Mouse (Mus musculus) megakaryocyte, embryonic 14.5 days (primary cell): ENCODE data around the gene Zbtb3.

Experiments
- FLI1 ChIP-seq: IDR thresholded peaks from 2 replicates; pipeline ENCODE4 v1.6.1; 2012; ENCODE audit warnings: low read length, inconsistent platforms, mixed read lengths
- GATA1 ChIP-seq: IDR thresholded peaks from 3 replicates; pipeline ENCODE4 v1.6.1; 2012; ENCODE audit warnings: mixed read lengths, low read length, inconsistent platforms, borderline replicate concordance

DNA sequence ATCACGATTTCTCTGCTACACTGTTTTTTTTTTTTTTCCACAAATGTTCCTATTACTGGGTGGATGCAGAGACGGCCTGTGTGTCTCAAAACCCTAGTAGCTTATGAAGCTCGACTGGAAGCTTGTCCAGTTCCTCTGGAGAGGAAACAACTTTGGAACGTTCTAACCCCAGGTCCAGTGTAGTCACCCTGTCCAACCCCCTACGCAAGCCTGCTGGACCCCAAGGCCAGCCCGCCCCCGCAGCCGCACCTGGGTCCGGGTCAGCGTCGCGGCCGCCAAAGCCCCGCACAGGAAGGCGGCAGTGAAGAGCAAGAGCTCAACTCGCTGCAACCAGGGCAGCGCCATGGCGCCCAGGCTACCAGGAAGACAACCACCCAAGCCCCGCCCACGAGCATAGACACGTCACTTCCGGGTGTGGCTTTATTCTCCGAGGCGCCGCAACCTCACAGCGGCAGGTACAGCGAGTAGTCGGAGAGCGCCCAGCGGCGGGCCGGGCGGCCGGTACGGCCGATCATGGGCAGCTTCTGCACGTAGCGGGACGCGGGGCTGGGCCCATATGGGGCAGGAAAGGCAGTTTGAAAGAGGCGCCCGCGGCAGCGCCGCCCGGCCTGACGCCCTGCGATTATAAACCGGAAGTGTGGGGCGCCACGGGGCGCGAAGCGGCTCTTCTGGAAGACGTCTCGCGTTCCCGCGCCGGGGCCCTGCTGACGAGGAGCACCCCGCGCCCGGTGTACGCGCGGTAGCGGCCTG is 28.1 kb upstream of the Zbtb3 start, which contains the start of gene Tmem179b:
- no peak for TF ChIP-seq GATA1
- peak; percentile 68; the same call in 1 of the 2 replicates for TF ChIP-seq FLI1
